Mouse (Mus musculus) CH12.LX (cell line): ENCODE data around the gene Slc15a1.

Experiments
- BHLHE40 ChIP-seq: IDR thresholded peaks from 2 replicates; pipeline ENCODE4 v1.6.1; 2011; ENCODE audit warnings: mild to moderate bottlenecking, low read depth, low read length, improper control_type of control experiment
- CHD1 ChIP-seq: IDR thresholded peaks from 2 replicates; pipeline ENCODE4 v1.6.1; 2012; ENCODE audit warnings: low read depth, low read length, improper control_type of control experiment, inconsistent platforms
- CTCF ChIP-seq, 2 experiments: IDR thresholded peaks in 1 of 2; conservative IDR thresholded peaks in 1 of 2; 2 replicates each; pipeline ENCODE4 v1.5.1; 2011 to 2012; ENCODE audit warnings: low read depth in 2 of 2, low read length in 2 of 2, improper control_type of control experiment in 1 of 2, inconsistent platforms in 1 of 2, mild to moderate bottlenecking in 1 of 2, moderate library complexity in 1 of 2
- E2F4 ChIP-seq: IDR thresholded peaks from 2 replicates; pipeline ENCODE4 v1.6.1; 2011; ENCODE audit warnings: low read depth, low read length, improper control_type of control experiment; ENCODE audit not compliant: insufficient replicate concordance
- EP300 ChIP-seq: IDR thresholded peaks from 2 replicates; pipeline ENCODE4 v1.6.1; 2011; ENCODE audit warnings: low read length, improper control_type of control experiment
- JUND ChIP-seq: conservative IDR thresholded peaks from 2 replicates; pipeline ENCODE4 v1.6.1; 2011; ENCODE audit warnings: low read depth, low read length, improper control_type of control experiment
- MAX ChIP-seq: IDR thresholded peaks from 2 replicates; pipeline ENCODE4 v1.6.1; 2011; ENCODE audit warnings: low read length, improper control_type of control experiment
- TBP ChIP-seq: conservative IDR thresholded peaks from 2 replicates; pipeline ENCODE4 v1.6.1; 2011; ENCODE audit warnings: low read depth, low read length, improper control_type of control experiment
- TCF12 ChIP-seq: IDR thresholded peaks from 2 replicates; pipeline ENCODE4 v1.6.1; 2014; ENCODE audit warnings: low read depth, mild to moderate bottlenecking, inconsistent platforms, low read length, improper control_type of control experiment
- ZC3H11A ChIP-seq: IDR thresholded peaks from 2 replicates; pipeline ENCODE4 v1.6.1; 2012; ENCODE audit warnings: low read depth, mild to moderate bottlenecking, inconsistent platforms, low read length, improper control_type of control experiment

- 0 out of 4 replicates have a peak, but pooled peaks of 1 of the 2 experiments have one; percentile 7 for TF ChIP-seq CTCF (conservative IDR thresholded peaks at IDR 0.05 in 1 of 2, IDR thresholded peaks at IDR 0.05 in 1 of 2; ENCODE audit: low read depth in 2 of 2, low read length in 2 of 2)
- no peak for TF ChIP-seq ZC3H11A
- no peak for TF ChIP-seq JUND
- TF ChIP-seq TBP, result no peak
- TF ChIP-seq EP300, result no peak
- no peak for TF ChIP-seq TCF12
- no peak for TF ChIP-seq BHLHE40
- TF ChIP-seq CHD1, result no peak
- TF ChIP-seq E2F4, result no peak
- TF ChIP-seq MAX, result no peak
Measured at GRCm38 (mm10) chr14:121440807-121441206, 64.2 kb downstream of the Slc15a1 start.
